Mouse (Mus musculus): ENCODE results near the gene Gm21969. TPM values are rescaled to one million over a fixed set of nuclear protein-coding genes. Genes with fewer than 3 reads are reported as not detected.

Gm21969 gene
- total RNA-seq (2012; rRNA removed), result 0.09 and 0.16 TPM in 2 replicates

DNA sequence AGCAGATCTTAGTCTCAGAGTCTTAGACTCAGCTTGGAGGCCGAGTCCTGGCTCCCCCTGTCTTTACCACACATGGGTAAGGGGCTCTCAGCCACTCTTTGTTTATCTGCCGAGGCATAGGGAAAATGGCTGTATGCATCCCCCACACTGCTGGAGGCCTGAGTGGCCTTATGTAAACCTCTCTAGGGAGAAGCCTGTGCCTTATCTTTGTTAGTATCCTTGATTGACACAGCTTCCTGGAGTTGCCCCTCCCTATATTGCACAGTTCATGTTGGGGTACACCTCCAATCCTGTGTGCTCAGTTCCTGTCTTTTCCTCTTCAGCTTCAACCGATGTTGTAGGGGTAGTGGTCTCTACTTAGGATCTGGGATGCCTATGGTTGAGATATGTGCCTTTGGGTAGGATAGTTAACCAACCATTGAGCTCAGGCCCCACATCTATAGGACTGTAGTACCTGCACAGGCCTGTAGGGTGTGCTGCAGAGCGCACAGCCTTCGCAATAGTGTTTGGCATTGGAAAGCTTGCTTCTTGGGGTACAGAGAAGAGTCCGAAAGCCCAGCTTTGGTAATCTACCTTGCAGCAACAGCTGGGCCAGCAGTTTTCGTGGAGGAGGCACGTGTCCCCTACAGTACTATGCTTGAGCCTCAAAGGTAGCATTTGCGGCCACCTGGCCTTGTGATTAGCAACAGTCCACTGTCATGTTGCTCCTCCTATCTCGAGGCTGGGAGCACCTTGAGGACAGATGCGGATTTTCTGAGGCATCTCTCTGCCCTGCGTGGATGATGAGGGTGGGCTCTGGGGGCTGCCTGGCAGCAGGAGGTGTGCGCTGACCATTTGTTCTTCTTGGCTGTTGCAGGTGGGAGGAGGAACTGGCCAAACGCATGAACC is at the start of gene Gm21969:
Gene Gm21969, plus strand, starts transcription at position 830 of the 888 bp plus-strand sequence.
- Histone ChIP-seq H3K9ac (ENCODE audit: insufficient read depth, low read depth, low read length, poor library complexity, severe bottlenecking) (peak within 1 kb of the TSS; percentile 41; the same call in 1 of the 2 replicates), H3K27ac (ENCODE audit: insufficient read depth, low read depth, low read length, poor library complexity, severe bottlenecking) (0 out of 2 replicates have a peak within 1 kb of the TSS, but pooled peaks have one; percentile 2), H3K36me3 (ENCODE audit: control insufficient read depth, insufficient read depth, low read length, poor library complexity, severe bottlenecking) (peaks cover 13% of the 10 kb centered on the region), H3K4me3 (ENCODE audit: insufficient read depth in 1 of 2, low read depth in 1 of 2, low read length in 2 of 2, poor library complexity in 1 of 2, severe bottlenecking in 1 of 2) (peak within 1 kb of the TSS in 1 of 2 experiments; percentile 5; a peak in 1 of 4 replicates), H3K4me1 (ENCODE audit: control insufficient read depth in 2 of 2, insufficient read depth in 2 of 2, low read length in 2 of 2, poor library complexity in 1 of 2) (peaks cover 10 to 40% of the 10 kb centered on the region in 2 experiments), H3K9me3 (ENCODE audit: control insufficient read depth, insufficient read depth, low read depth, low read length) (no peaks in the 10 kb centered on the region)
- TF ChIP-seq ZC3H11A (IDR thresholded peaks at IDR 0.05; ENCODE audit: borderline replicate concordance, low read depth, low read length) (no peak), MAFK (IDR thresholded peaks at IDR 0.05; ENCODE audit: insufficient read depth, low read depth, low read length) (no peak), ZNF384 (IDR thresholded peaks at IDR 0.05; ENCODE audit: low read depth, low read length) (no peak), CHD2 (IDR thresholded peaks at IDR 0.05; ENCODE audit: low read depth, low read length) (no peak), HCFC1 (IDR thresholded peaks at IDR 0.05; ENCODE audit: borderline replicate concordance, insufficient read depth, low read length) (no peak)
- no peak for DNase-seq (ENCODE audit: low read depth, low spot score)
- in situ Hi-C loops (cut with MboI; ENCODE audit: low sequenced_read_pairs in 2 of 2, unreplicated experiment in 2 of 2), result no loop called here

DNA sequence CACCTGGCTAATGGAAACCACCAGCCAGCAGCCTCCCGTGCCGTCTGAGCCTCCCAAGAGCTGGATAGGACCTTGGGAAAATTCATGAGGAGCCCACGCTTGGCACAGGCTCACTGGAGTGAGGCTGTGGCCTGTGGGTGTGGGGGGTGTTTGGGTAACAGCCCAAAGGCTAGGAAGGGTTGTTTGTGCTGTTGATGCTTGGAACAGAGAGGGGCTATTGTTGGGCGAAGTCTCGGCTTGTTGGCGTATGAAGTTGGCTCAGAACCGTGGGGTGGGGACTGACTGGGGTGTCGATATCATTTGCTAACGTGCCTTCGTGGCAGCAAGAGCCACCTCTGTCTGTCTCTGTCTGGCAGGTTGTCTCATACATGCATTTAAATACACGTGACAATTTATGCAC is 47.8 kb upstream of the Gm21969 start:
- H3K9ac ChIP-seq (ENCODE audit: insufficient read depth, low read depth, low read length, poor library complexity, severe bottlenecking), result no peak overlapping the region; the same call in 1 of the 2 replicates
- H3K27ac ChIP-seq (ENCODE audit: insufficient read depth, low read depth, low read length, poor library complexity, severe bottlenecking), result no peak overlapping the region
- no peak overlapping the region for H3K4me3 ChIP-seq (ENCODE audit: insufficient read depth in 1 of 2, low read depth in 1 of 2, low read length in 2 of 2, poor library complexity in 1 of 2, severe bottlenecking in 1 of 2)
- H3K9me3 ChIP-seq (ENCODE audit: control insufficient read depth, insufficient read depth, low read depth, low read length), result no peaks in the 10 kb centered on the region
- no peak for DNase-seq (ENCODE audit: low read depth, low spot score)
- peaks cover 0 to 14% of the 10 kb centered on the region in 2 experiments; a peak in 2 of 4 replicates for H3K4me1 ChIP-seq (ENCODE audit: control insufficient read depth in 2 of 2, insufficient read depth in 2 of 2, low read length in 2 of 2, poor library complexity in 1 of 2)
- no peak for TF ChIP-seq HCFC1 (IDR thresholded peaks at IDR 0.05; ENCODE audit: borderline replicate concordance, insufficient read depth, low read length)
- in situ Hi-C loops (cut with MboI; ENCODE audit: low sequenced_read_pairs in 2 of 2, unreplicated experiment in 2 of 2), result no loop called here
- H3K36me3 ChIP-seq (ENCODE audit: control insufficient read depth, insufficient read depth, low read length, poor library complexity, severe bottlenecking), result no peaks in the 10 kb centered on the region

DNA sequence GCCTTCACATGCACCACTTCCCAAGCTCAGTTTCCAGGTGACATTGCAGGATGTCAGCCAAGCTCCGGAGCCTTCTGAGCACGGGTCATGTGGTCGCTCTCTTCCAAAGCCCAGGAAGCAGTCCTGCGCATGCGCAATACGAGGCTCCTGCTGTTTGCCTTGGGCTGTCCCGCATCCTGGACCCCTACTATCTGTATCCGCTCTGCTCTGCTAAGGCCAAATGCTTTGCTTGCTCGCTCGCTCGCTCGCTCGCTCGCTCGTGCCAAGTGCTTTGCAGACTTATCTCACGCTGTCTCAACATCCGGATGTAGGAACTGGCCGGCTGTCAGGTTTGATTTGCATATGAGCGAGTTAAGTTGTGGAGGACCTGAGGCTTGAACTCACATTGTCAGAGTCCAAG is 47.0 kb upstream of the Gm21969 start:
- in situ Hi-C loops (cut with MboI; ENCODE audit: low sequenced_read_pairs in 2 of 2, unreplicated experiment in 2 of 2), result no loop called here

DNA sequence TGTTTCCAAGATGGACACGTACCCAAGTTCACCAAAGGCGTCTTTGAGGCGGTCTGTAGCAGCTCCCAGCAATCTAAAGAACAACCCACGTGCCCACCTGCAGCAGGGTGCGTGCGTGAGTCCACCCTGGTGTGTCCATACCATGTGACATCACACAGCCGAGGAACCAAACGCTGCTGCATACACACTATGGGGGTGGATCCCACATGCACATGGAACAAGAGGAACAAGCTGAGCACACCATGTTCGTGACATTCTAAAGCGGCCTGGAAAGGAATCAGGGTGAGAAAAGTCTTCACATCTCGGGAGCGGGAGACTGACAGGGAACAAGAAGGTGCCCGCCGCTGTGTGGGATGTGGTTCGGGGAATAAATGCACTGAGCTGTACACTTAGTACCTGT is 34.6 kb upstream of the Gm21969 start:
- H3K27ac ChIP-seq (ENCODE audit: insufficient read depth, low read depth, low read length, poor library complexity, severe bottlenecking), result no peak overlapping the region
- H3K4me3 ChIP-seq (ENCODE audit: insufficient read depth in 1 of 2, low read depth in 1 of 2, low read length in 2 of 2, poor library complexity in 1 of 2, severe bottlenecking in 1 of 2), result no peak overlapping the region
- no peak for DNase-seq (ENCODE audit: low read depth, low spot score)
- H3K9ac ChIP-seq (ENCODE audit: insufficient read depth, low read depth, low read length, poor library complexity, severe bottlenecking), result no peak overlapping the region
- in situ Hi-C loops (cut with MboI; ENCODE audit: low sequenced_read_pairs in 2 of 2, unreplicated experiment in 2 of 2), result no loop called here
- no peak for TF ChIP-seq ZC3H11A (IDR thresholded peaks at IDR 0.05; ENCODE audit: borderline replicate concordance, low read depth, low read length)
- TF ChIP-seq MAFK (IDR thresholded peaks at IDR 0.05; ENCODE audit: insufficient read depth, low read depth, low read length), result no peak
- no peak for TF ChIP-seq HCFC1 (IDR thresholded peaks at IDR 0.05; ENCODE audit: borderline replicate concordance, insufficient read depth, low read length)
- H3K4me1 ChIP-seq (ENCODE audit: control insufficient read depth in 2 of 2, insufficient read depth in 2 of 2, low read length in 2 of 2, poor library complexity in 1 of 2), result peaks cover 0 to 2% of the 10 kb centered on the region in 2 experiments; a peak in 1 of 4 replicates
- H3K36me3 ChIP-seq (ENCODE audit: control insufficient read depth, insufficient read depth, low read length, poor library complexity, severe bottlenecking), result no peaks in the 10 kb centered on the region
- H3K9me3 ChIP-seq (ENCODE audit: control insufficient read depth, insufficient read depth, low read depth, low read length), result no peaks in the 10 kb centered on the region

More for the DNA sequence above, 47.0 kb upstream of the Gm21969 start:
- H3K4me3 ChIP-seq (ENCODE audit: insufficient read depth in 1 of 2, low read depth in 1 of 2, low read length in 2 of 2, poor library complexity in 1 of 2, severe bottlenecking in 1 of 2), result 0 out of 4 replicates have a peak overlapping the region, but pooled peaks of 1 of the 2 experiments have one; percentile 14
- H3K27ac ChIP-seq (ENCODE audit: insufficient read depth, low read depth, low read length, poor library complexity, severe bottlenecking), result no peak overlapping the region; the same call in 1 of the 2 replicates
- H3K4me1 ChIP-seq (ENCODE audit: control insufficient read depth in 2 of 2, insufficient read depth in 2 of 2, low read length in 2 of 2, poor library complexity in 1 of 2), result peaks cover 0 to 14% of the 10 kb centered on the region in 2 experiments; a peak in 2 of 4 replicates
- H3K36me3 ChIP-seq (ENCODE audit: control insufficient read depth, insufficient read depth, low read length, poor library complexity, severe bottlenecking), result no peaks in the 10 kb centered on the region
- no peaks in the 10 kb centered on the region for H3K9me3 ChIP-seq (ENCODE audit: control insufficient read depth, insufficient read depth, low read depth, low read length)
- TF ChIP-seq ZC3H11A (IDR thresholded peaks at IDR 0.05; ENCODE audit: borderline replicate concordance, low read depth, low read length) (no peak), MAFK (IDR thresholded peaks at IDR 0.05; ENCODE audit: insufficient read depth, low read depth, low read length) (no peak), CHD2 (IDR thresholded peaks at IDR 0.05; ENCODE audit: low read depth, low read length) (no peak), ZNF384 (IDR thresholded peaks at IDR 0.05; ENCODE audit: low read depth, low read length) (no peak), HCFC1 (IDR thresholded peaks at IDR 0.05; ENCODE audit: borderline replicate concordance, insufficient read depth, low read length) (no peak)
- DNase-seq (ENCODE audit: low read depth, low spot score), result peak; percentile 29
- 0 out of 2 replicates have a peak overlapping the region, but pooled peaks have one; percentile 44 for H3K9ac ChIP-seq (ENCODE audit: insufficient read depth, low read depth, low read length, poor library complexity, severe bottlenecking)
